Mouse (Mus musculus): ENCODE measurements at regions not wholly inside any gene's neighbourhood (a gene's known extent, or its start where the extent isn't known, plus 50 kb on each side); places are given as distances from the start of the nearest gene placed in this dataset.

DNA sequence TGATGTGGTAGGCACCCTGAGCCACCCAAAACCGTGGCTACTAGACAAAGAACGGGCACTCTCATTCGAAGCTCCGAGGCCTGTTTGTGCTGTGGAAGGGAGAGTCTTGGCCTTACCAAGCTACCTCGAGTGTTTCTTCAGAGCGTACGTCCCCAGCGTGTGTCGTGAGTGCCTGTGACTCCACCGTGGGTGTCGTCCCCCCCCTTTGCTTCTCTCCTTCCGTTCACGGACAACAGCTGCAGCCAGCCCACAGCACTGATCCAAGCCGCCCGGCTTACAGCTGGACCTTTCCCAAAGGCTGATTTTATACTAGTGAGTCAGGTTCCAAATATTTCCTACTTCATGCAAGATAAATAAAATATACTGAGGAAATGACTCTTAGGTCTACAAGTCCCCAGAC, 249.8 kb downstream of the Satb1 start:
- Histone ChIP-seq H3K36me3 (ENCODE audit: control insufficient read depth, insufficient read depth, low read length, poor library complexity, severe bottlenecking) (no peaks in the 10 kb centered on the region), H3K27me3 (ENCODE audit: control insufficient read depth, insufficient read depth, low read length, poor library complexity, severe bottlenecking) (no peaks in the 10 kb centered on the region)
- DNase-seq (ENCODE audit: low read depth, low spot score) = no peak

DNA sequence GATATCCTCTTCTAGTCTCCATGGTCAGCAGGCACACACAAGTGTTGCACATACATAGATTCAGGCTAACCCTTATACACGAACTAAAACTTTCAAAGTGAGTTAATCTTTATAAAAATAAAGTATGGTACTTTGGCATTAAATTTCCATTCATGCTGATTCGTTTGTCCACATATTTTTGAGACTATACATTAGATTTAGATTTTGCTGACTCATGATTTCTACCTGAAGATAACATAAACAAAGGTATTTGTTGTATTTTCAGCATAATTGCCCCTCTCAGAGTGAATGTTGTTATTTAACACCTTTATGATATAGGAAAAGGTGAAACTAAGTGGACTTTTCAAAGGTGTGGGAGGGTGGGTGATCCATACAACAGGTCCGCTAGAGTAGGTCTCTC, 277.2 kb downstream of the Satb1 start:
- no peaks in the 10 kb centered on the region for H3K36me3 ChIP-seq (ENCODE audit: control insufficient read depth, insufficient read depth, low read length, poor library complexity, severe bottlenecking)
- no peak for DNase-seq (ENCODE audit: low read depth, low spot score)
- H3K27me3 ChIP-seq (ENCODE audit: control insufficient read depth, insufficient read depth, low read length, poor library complexity, severe bottlenecking) = no peaks in the 10 kb centered on the region

- Histone ChIP-seq H3K36me3 (ENCODE audit: control insufficient read depth, insufficient read depth, low read length, poor library complexity, severe bottlenecking) (no peaks in the 10 kb centered on the region), H3K27me3 (ENCODE audit: control insufficient read depth, insufficient read depth, low read length, poor library complexity, severe bottlenecking) (no peaks in the 10 kb centered on the region)
- no peak for DNase-seq (ENCODE audit: low read depth, low spot score)
These were observed 278.6 kb downstream of the Satb1 start for GRCm38 (mm10) chr17:51554446-51554845.

DNA sequence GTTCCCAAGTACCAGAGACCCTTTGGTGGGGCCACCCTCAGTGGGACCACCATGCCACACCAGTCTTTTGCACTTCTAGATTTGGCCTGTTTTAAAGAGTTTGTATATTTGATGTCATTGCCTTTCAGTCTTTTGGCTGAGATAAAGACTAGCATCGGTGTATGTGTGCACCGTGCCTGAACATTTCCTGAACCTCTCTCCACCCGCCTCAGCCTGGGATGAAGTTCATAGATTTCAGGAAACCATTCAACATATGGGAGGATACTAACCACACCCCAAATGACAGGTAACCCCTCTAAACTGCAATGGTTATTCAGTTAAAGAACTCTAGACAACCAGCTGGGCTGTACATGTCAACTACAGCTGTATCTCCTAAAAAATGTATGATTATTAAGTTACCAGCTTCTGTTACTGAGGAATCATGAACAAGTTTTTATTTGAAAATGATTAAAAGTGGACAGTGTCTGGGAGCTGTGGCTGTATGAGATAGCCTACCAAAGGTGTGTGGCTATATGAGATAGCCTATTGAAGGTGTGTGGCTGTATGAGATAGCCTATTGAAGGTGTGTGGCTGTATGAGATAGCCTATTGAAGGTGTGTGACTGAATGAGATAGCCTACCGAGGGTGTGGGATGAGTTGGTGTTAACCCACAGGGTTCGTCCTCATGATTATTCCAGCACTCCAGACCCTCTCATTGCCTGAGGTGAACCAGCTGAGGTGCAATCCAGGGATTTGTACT, 280.6 kb downstream of the Satb1 start:
- no peak for DNase-seq (ENCODE audit: low read depth, low spot score)
- H3K36me3 ChIP-seq (ENCODE audit: control insufficient read depth, insufficient read depth, low read length, poor library complexity, severe bottlenecking) = no peaks in the 10 kb centered on the region
- H3K27me3 ChIP-seq (ENCODE audit: control insufficient read depth, insufficient read depth, low read length, poor library complexity, severe bottlenecking) = no peaks in the 10 kb centered on the region

DNA sequence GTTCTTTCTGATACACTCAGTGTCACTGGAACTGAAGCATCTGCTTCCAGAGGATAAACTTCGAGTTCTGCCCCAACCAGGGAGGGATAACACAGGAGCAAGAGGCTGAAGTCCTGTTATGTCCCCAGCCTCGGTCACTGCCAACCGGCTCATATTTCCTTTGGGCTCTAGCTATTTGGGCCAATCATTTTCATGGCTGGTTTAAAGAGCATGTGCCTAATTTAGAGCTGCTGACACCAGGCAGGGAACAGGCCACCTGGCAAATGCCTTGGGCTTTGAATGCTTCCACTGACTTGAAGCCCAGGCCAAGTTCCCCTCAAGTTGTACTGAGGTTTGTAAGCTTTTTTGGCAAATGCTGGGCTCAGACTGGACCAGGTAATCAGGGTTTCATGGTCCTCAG, 286.1 kb downstream of the Satb1 start:
- Histone ChIP-seq H3K36me3 (ENCODE audit: control insufficient read depth, insufficient read depth, low read length, poor library complexity, severe bottlenecking) (no peaks in the 10 kb centered on the region), H3K27me3 (ENCODE audit: control insufficient read depth, insufficient read depth, low read length, poor library complexity, severe bottlenecking) (no peaks in the 10 kb centered on the region)
- no peak for DNase-seq (ENCODE audit: low read depth, low spot score)

- no peak for DNase-seq (ENCODE audit: low read depth, low spot score)
- Histone ChIP-seq H3K27me3 (ENCODE audit: control insufficient read depth, insufficient read depth, low read length, poor library complexity, severe bottlenecking) (no peaks in the 10 kb centered on the region), H3K36me3 (ENCODE audit: control insufficient read depth, insufficient read depth, low read length, poor library complexity, severe bottlenecking) (no peaks in the 10 kb centered on the region)
These were observed 290.5 kb downstream of the Satb1 start for GRCm38 (mm10) chr17:51542544-51542943.

DNA sequence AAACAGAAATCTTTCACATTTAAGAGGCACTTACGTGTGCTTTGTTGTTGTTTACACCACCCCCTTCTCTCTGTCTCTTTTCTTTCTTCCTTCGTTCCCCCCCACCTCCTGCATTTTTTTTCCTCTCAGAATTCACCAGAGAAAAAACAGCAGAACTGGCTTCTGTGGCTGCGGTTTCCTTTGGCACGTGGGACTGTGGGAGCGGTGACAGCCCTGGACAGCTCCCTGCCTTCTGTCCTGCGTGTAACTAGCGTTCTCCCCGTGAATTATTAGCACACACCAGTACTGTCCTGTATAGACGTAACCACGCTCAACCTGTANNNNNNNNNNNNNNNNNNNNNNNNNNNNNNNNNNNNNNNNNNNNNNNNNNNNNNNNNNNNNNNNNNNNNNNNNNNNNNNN, 298.4 kb downstream of the Satb1 start:
- DNase-seq (ENCODE audit: low read depth, low spot score) = no peak
- no peaks in the 10 kb centered on the region for H3K36me3 ChIP-seq (ENCODE audit: control insufficient read depth, insufficient read depth, low read length, poor library complexity, severe bottlenecking)
- H3K27me3 ChIP-seq (ENCODE audit: control insufficient read depth, insufficient read depth, low read length, poor library complexity, severe bottlenecking) = no peaks in the 10 kb centered on the region; the same call in 1 of the 2 replicates

GRCm38 (mm10) chr17:51534270-51534669, 298.8 kb downstream of the Satb1 start:
- DNase-seq (ENCODE audit: low read depth, low spot score) = no peak
- Histone ChIP-seq H3K36me3 (ENCODE audit: control insufficient read depth, insufficient read depth, low read length, poor library complexity, severe bottlenecking) (no peaks in the 10 kb centered on the region), H3K27me3 (ENCODE audit: control insufficient read depth, insufficient read depth, low read length, poor library complexity, severe bottlenecking) (no peaks in the 10 kb centered on the region; the same call in 1 of the 2 replicates)

GRCm38 (mm10) chr17:51528161-51528560, 304.9 kb downstream of the Satb1 start:
- H3K36me3 ChIP-seq (ENCODE audit: control insufficient read depth, insufficient read depth, low read length, poor library complexity, severe bottlenecking) = no peaks in the 10 kb centered on the region
- no peak for DNase-seq (ENCODE audit: low read depth, low spot score)
- no peaks in the 10 kb centered on the region for H3K27me3 ChIP-seq (ENCODE audit: control insufficient read depth, insufficient read depth, low read length, poor library complexity, severe bottlenecking)

DNA sequence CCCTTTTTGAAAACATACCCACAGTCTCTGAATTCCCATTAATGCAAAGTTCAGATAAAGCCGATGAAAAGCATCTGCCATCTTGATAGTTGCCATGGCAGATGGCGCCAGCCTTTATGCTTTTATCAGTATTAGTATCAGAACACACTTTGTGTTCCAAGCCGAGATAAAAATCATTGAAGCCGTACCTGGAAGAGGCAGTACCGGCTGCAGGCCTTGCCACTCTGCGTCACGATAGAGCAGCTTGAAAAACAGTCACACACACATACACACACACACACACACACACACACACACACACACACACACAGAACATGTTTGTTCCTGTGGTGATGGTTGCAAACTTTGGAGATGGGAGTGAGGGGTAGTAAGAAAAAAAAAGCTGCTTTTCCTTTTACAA, 306.2 kb downstream of the Satb1 start:
- DNase-seq (ENCODE audit: low read depth, low spot score) = no peak
- no peaks in the 10 kb centered on the region for H3K36me3 ChIP-seq (ENCODE audit: control insufficient read depth, insufficient read depth, low read length, poor library complexity, severe bottlenecking)

GRCm38 (mm10) chr17:51526464-51526863, 306.6 kb downstream of the Satb1 start:
- DNase-seq (ENCODE audit: low read depth, low spot score) = no peak
- Histone ChIP-seq H3K36me3 (ENCODE audit: control insufficient read depth, insufficient read depth, low read length, poor library complexity, severe bottlenecking) (no peaks in the 10 kb centered on the region), H3K27me3 (ENCODE audit: control insufficient read depth, insufficient read depth, low read length, poor library complexity, severe bottlenecking) (no peaks in the 10 kb centered on the region)

More for the DNA sequence above, 306.2 kb downstream of the Satb1 start:
- H3K27me3 ChIP-seq (ENCODE audit: control insufficient read depth, insufficient read depth, low read length, poor library complexity, severe bottlenecking) = no peaks in the 10 kb centered on the region

- H3K27me3 ChIP-seq (ENCODE audit: control insufficient read depth, insufficient read depth, low read length, poor library complexity, severe bottlenecking) = no peaks in the 10 kb centered on the region
These were observed 307.1 kb downstream of the Satb1 start for GRCm38 (mm10) chr17:51526021-51526420.

GRCm38 (mm10) chr17:51525219-51525618, 307.9 kb downstream of the Satb1 start:
- no peaks in the 10 kb centered on the region for H3K36me3 ChIP-seq (ENCODE audit: control insufficient read depth, insufficient read depth, low read length, poor library complexity, severe bottlenecking)
- H3K27me3 ChIP-seq (ENCODE audit: control insufficient read depth, insufficient read depth, low read length, poor library complexity, severe bottlenecking) = no peaks in the 10 kb centered on the region
- DNase-seq (ENCODE audit: low read depth, low spot score) = no peak

More at GRCm38 (mm10) chr17:51526021-51526420, 307.1 kb downstream of the Satb1 start:
- no peaks in the 10 kb centered on the region for H3K36me3 ChIP-seq (ENCODE audit: control insufficient read depth, insufficient read depth, low read length, poor library complexity, severe bottlenecking)
- no peak for DNase-seq (ENCODE audit: low read depth, low spot score)

- Histone ChIP-seq H3K36me3 (ENCODE audit: control insufficient read depth, insufficient read depth, low read length, poor library complexity, severe bottlenecking) (no peaks in the 10 kb centered on the region), H3K27me3 (ENCODE audit: control insufficient read depth, insufficient read depth, low read length, poor library complexity, severe bottlenecking) (no peaks in the 10 kb centered on the region)
- no peak for DNase-seq (ENCODE audit: low read depth, low spot score)
These were observed 321.2 kb downstream of the Satb1 start for GRCm38 (mm10) chr17:51511917-51512316.

GRCm38 (mm10) chr17:51500751-51501150, 321.6 kb upstream of the Tbc1d5 start:
- no peaks in the 10 kb centered on the region for H3K27me3 ChIP-seq (ENCODE audit: control insufficient read depth, insufficient read depth, low read length, poor library complexity, severe bottlenecking)
- no peak for DNase-seq (ENCODE audit: low read depth, low spot score)
- H3K36me3 ChIP-seq (ENCODE audit: control insufficient read depth, insufficient read depth, low read length, poor library complexity, severe bottlenecking) = no peaks in the 10 kb centered on the region

DNA sequence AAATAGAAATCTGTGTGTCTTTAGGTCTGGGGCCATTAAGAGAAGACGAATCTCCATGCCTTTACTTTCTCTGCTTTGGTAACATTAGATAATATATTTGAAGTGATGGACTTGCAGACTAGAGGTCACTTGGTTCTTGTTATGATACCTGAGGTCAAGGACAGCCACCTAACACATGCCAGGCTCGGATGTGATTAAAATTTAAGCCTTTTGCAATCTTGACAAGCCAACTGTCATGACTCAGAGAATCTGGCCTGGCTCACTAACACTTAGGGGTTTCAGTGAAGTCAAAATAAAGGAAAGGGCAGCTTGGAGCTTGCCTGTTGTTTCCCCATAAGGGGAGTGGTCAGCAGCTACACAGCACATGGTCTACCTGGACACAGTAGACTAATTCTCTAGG, 320.4 kb upstream of the Tbc1d5 start:
- no peaks in the 10 kb centered on the region for H3K36me3 ChIP-seq (ENCODE audit: control insufficient read depth, insufficient read depth, low read length, poor library complexity, severe bottlenecking)
- H3K27me3 ChIP-seq (ENCODE audit: control insufficient read depth, insufficient read depth, low read length, poor library complexity, severe bottlenecking) = no peaks in the 10 kb centered on the region
- DNase-seq (ENCODE audit: low read depth, low spot score) = no peak
